Mouse (Mus musculus): ENCODE data around the gene Ap2s1. TPM values are rescaled to one million over a fixed set of nuclear protein-coding genes. Genes with fewer than 3 reads are reported as not detected.

Gene Ap2s1
- polyA plus RNA-seq, 1 experiment from 2014 or later: 377 TPM

GRCm38 (mm10) chr7:16783758-16784415 is 45.7 kb downstream of the Ap2s1 start:
- Histone ChIP-seq H3K27ac (ENCODE audit: low read length) (no peak overlapping the region), H3K36me3 (ENCODE audit: control insufficient read depth, insufficient read depth) (no peaks in the 10 kb centered on the region), H3K9ac (replicated peaks; ENCODE audit: low read depth, low read length) (0 out of 2 replicates have a peak overlapping the region, but pooled peaks have one; percentile 0), H3K4me3 (replicated peaks; ENCODE audit: low read length) (no peak overlapping the region), H3K4me2 (ENCODE audit: low read length) (peak overlapping the region; percentile 96; the same call in 1 of the 2 replicates), H3K9me3 (ENCODE audit: control insufficient read depth, low read length) (no peaks in the 10 kb centered on the region), H3K4me1 (replicated peaks; ENCODE audit: control insufficient read depth, insufficient read depth, low read length) (peaks cover 25% of the 10 kb centered on the region), H3K27me3 (replicated peaks; ENCODE audit: control insufficient read depth, insufficient read depth, low read length) (no peaks in the 10 kb centered on the region)
- no peak for ATAC-seq
- 35% methylated on average over 17 of the region's 17 CpGs for WGBS

- ATAC-seq: no peak
- Histone ChIP-seq H3K9ac (replicated peaks; ENCODE audit: low read depth, low read length) (no peak overlapping the region), H3K36me3 (ENCODE audit: control insufficient read depth, insufficient read depth) (no peaks in the 10 kb centered on the region), H3K4me2 (ENCODE audit: low read length) (no peak overlapping the region), H3K9me3 (ENCODE audit: control insufficient read depth, low read length) (no peaks in the 10 kb centered on the region), H3K27me3 (replicated peaks; ENCODE audit: control insufficient read depth, insufficient read depth, low read length) (no peaks in the 10 kb centered on the region), H3K27ac (ENCODE audit: low read length) (no peak overlapping the region), H3K4me3 (replicated peaks; ENCODE audit: low read length) (no peak overlapping the region), H3K4me1 (replicated peaks; ENCODE audit: control insufficient read depth, insufficient read depth, low read length) (peaks cover 25% of the 10 kb centered on the region)
- WGBS: 68% methylated on average over 10 of the region's 10 CpGs
Observed at GRCm38 (mm10) chr7:16784498-16784976, 46.3 kb downstream of the Ap2s1 start.

- H3K27ac ChIP-seq (ENCODE audit: low read length): no peak overlapping the region
- H3K4me3 ChIP-seq (replicated peaks; ENCODE audit: low read length): no peak overlapping the region
- H3K4me2 ChIP-seq (ENCODE audit: low read length): no peak overlapping the region
- H3K4me1 ChIP-seq (replicated peaks; ENCODE audit: control insufficient read depth, insufficient read depth, low read length): peaks cover 25% of the 10 kb centered on the region
- no peaks in the 10 kb centered on the region for H3K27me3 ChIP-seq (replicated peaks; ENCODE audit: control insufficient read depth, insufficient read depth, low read length)
- ATAC-seq: no peak
- 92% methylated on average over 8 of the region's 8 CpGs for WGBS
- H3K9ac ChIP-seq (replicated peaks; ENCODE audit: low read depth, low read length): no peak overlapping the region
- no peaks in the 10 kb centered on the region for H3K9me3 ChIP-seq (ENCODE audit: control insufficient read depth, low read length)
- no peaks in the 10 kb centered on the region for H3K36me3 ChIP-seq (ENCODE audit: control insufficient read depth, insufficient read depth)
Observed at GRCm38 (mm10) chr7:16785541-16786083, 47.4 kb downstream of the Ap2s1 start.

- H3K9me3 ChIP-seq (ENCODE audit: control insufficient read depth, low read length): no peaks in the 10 kb centered on the region
- H3K27me3 ChIP-seq (replicated peaks; ENCODE audit: control insufficient read depth, insufficient read depth, low read length): no peaks in the 10 kb centered on the region
- H3K4me3 ChIP-seq (replicated peaks; ENCODE audit: low read length): no peak overlapping the region
- ATAC-seq: no peak
- no peak overlapping the region for H3K4me2 ChIP-seq (ENCODE audit: low read length)
- no peaks in the 10 kb centered on the region for H3K4me1 ChIP-seq (replicated peaks; ENCODE audit: control insufficient read depth, insufficient read depth, low read length)
- no peaks in the 10 kb centered on the region for H3K36me3 ChIP-seq (ENCODE audit: control insufficient read depth, insufficient read depth)
- H3K27ac ChIP-seq (ENCODE audit: low read length): no peak overlapping the region
- WGBS: 85% methylated on average over 5 of the region's 5 CpGs
- H3K9ac ChIP-seq (replicated peaks; ENCODE audit: low read depth, low read length): no peak overlapping the region
Observed at GRCm38 (mm10) chr7:16792316-16792715, 54.1 kb downstream of the Ap2s1 start.

GRCm38 (mm10) chr7:16793010-16793725 is 55.0 kb downstream of the Ap2s1 start:
- H3K9me3 ChIP-seq (ENCODE audit: control insufficient read depth, low read length): no peaks in the 10 kb centered on the region
- H3K27me3 ChIP-seq (replicated peaks; ENCODE audit: control insufficient read depth, insufficient read depth, low read length): no peaks in the 10 kb centered on the region
- no peak overlapping the region for H3K4me2 ChIP-seq (ENCODE audit: low read length)
- no peak overlapping the region for H3K4me3 ChIP-seq (replicated peaks; ENCODE audit: low read length)
- ATAC-seq: no peak
- no peaks in the 10 kb centered on the region for H3K36me3 ChIP-seq (ENCODE audit: control insufficient read depth, insufficient read depth)
- WGBS: 94% methylated on average over 19 of the region's 19 CpGs
- H3K9ac ChIP-seq (replicated peaks; ENCODE audit: low read depth, low read length): no peak overlapping the region
- no peak overlapping the region for H3K27ac ChIP-seq (ENCODE audit: low read length)
- no peaks in the 10 kb centered on the region for H3K4me1 ChIP-seq (replicated peaks; ENCODE audit: control insufficient read depth, insufficient read depth, low read length)

- WGBS: 93% methylated on average over 5 of the region's 5 CpGs
- Histone ChIP-seq H3K27ac (ENCODE audit: low read length) (no peak overlapping the region), H3K9ac (replicated peaks; ENCODE audit: low read depth, low read length) (no peak overlapping the region), H3K27me3 (replicated peaks; ENCODE audit: control insufficient read depth, insufficient read depth, low read length) (no peaks in the 10 kb centered on the region), H3K4me3 (replicated peaks; ENCODE audit: low read length) (no peak overlapping the region), H3K4me1 (replicated peaks; ENCODE audit: control insufficient read depth, insufficient read depth, low read length) (no peaks in the 10 kb centered on the region), H3K36me3 (ENCODE audit: control insufficient read depth, insufficient read depth) (no peaks in the 10 kb centered on the region), H3K9me3 (ENCODE audit: control insufficient read depth, low read length) (no peaks in the 10 kb centered on the region), H3K4me2 (ENCODE audit: low read length) (no peak overlapping the region)
- ATAC-seq: no peak
Observed at GRCm38 (mm10) chr7:16794886-16795285, 56.7 kb downstream of the Ap2s1 start.

Other genes with a start within 250 kb of the Ap2s1 start
- gene Arhgap35, start 123.4 kb upstream of the Ap2s1 start, polyA plus RNA-seq (2015; fragmentation: Nextera tagmentation; extraction: Ambion mirVana): 41.2 and 41.5 TPM in 2 replicates
- not detected in 2 replicates for gene Ceacam15, start 62.7 kb upstream of the Ap2s1 start, polyA plus RNA-seq (2015; fragmentation: Nextera tagmentation; extraction: Ambion mirVana)
- 0.15 and 0.20 TPM in 2 replicates for gene Ceacam9, start 16.5 kb upstream of the Ap2s1 start, polyA plus RNA-seq (2015; fragmentation: Nextera tagmentation; extraction: Ambion mirVana)
- gene Slc1a5, start 42.9 kb downstream of the Ap2s1 start, polyA plus RNA-seq (2015; fragmentation: Nextera tagmentation; extraction: Ambion mirVana): 9.8 and 10.7 TPM in 2 replicates
- gene Strn4, start 77.5 kb downstream of the Ap2s1 start, polyA plus RNA-seq (2015; fragmentation: Nextera tagmentation; extraction: Ambion mirVana): 189 and 204 TPM in 2 replicates
- 23.1 and 29.0 TPM in 2 replicates for gene Fkrp, start 78.3 kb downstream of the Ap2s1 start, polyA plus RNA-seq (2015; fragmentation: Nextera tagmentation; extraction: Ambion mirVana)
- gene Prkd2, start 104.5 kb downstream of the Ap2s1 start, polyA plus RNA-seq (2015; fragmentation: Nextera tagmentation; extraction: Ambion mirVana): 6.6 TPM in 2 replicates
- 2.1 and 2.6 TPM in 2 replicates for gene Dact3, start 136.9 kb downstream of the Ap2s1 start, polyA plus RNA-seq (2015; fragmentation: Nextera tagmentation; extraction: Ambion mirVana)
- gene Gng8, start 153.4 kb downstream of the Ap2s1 start, polyA plus RNA-seq (2015; fragmentation: Nextera tagmentation; extraction: Ambion mirVana): 1.9 and 4.5 TPM in 2 replicates
- gene Ptgir, start 168.1 kb downstream of the Ap2s1 start, polyA plus RNA-seq (2015; fragmentation: Nextera tagmentation; extraction: Ambion mirVana): 0.15 TPM in 2 replicates
- 308 and 333 TPM in 2 replicates for gene Calm3, start 185.7 kb downstream of the Ap2s1 start, polyA plus RNA-seq (2015; fragmentation: Nextera tagmentation; extraction: Ambion mirVana)
- gene Pnmal2, start 206.3 kb downstream of the Ap2s1 start, polyA plus RNA-seq (2015; fragmentation: Nextera tagmentation; extraction: Ambion mirVana): 85.3 and 118 TPM in 2 replicates
- 50.1 and 60.9 TPM in 2 replicates for gene Pnmal1, start 221.3 kb downstream of the Ap2s1 start, polyA plus RNA-seq (2015; fragmentation: Nextera tagmentation; extraction: Ambion mirVana)
- gene Gm42372, start 244.7 kb downstream of the Ap2s1 start, polyA plus RNA-seq (2015; fragmentation: Nextera tagmentation; extraction: Ambion mirVana): 3.7 and 4.1 TPM in 2 replicates